Mouse (Mus musculus) cerebellum, adult 18-20 months (tissue): ENCODE measurements around the gene Cdh6.

ENCODE experiments used
- DNase-seq, 2 experiments: peaks; one replicate each; pipeline ENCODE4 v3.0.0; 2021

Cdh6 gene

DNA sequence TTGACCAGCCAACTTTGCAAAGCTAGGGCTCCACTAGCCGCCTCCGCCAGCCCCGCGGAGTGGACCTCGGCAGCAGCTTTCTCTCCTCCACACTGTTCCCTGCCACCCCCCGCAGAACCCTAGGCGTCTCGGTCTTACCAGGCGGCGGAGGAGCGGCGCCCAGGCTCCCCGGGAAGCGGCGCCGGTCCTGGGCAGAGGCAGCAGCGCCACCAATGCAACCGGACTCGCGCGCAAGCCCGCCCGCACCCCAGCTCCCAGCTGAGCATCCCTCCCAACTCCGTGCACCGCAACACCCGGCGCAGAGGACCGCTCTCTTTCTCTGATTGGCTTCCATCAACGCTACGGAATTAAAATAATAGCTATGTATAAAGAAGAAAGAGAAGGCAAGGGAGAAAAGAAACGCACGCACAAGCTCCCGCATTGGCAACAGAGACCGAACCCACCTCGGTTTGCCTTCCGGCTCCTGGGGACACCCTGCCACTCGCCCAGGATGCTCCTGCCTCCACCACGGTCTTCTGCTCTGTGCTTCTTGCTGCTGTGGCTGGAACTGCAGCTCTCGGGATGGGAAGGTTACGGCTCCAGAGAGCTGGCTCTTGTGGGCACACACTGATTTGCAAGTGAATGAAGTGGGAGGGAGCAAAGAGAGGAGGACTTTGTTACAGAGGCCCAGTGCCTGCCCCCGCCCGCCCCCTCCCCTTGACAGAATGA, at the start of gene Cdh6:
Cdh6 (minus strand) TSS at position 605 of the 708 bp plus-strand sequence.
- peak; percentile 10 to 39 for DNase-seq

GRCm38 (mm10) chr15:13219727-13220454, 46.4 kb upstream of the Cdh6 start:
- DNase-seq = no peak

GRCm38 (mm10) chr15:13217800-13218199, 44.3 kb upstream of the Cdh6 start:
- DNase-seq = no peak

DNA sequence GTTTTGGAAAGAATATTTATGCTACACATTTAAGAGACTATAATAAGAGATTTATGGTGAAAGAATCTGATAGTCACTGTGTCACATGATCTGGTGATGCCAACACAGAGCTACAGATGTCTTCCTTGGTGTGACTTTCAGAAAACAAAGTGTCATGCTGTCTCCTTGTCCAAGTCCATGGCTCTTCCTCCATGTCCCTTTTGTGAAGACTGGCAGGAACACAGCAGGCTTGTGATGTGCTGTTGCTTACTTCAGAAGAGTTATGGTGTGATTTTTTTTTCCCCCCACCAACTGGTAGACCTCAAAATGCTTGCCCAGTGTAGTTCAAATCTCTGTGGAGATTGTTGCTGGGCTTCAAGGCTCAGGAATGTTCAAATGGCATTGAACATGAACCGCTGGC, 43.7 kb upstream of the Cdh6 start:
- no peak for DNase-seq

- no peak for DNase-seq
Measured at GRCm38 (mm10) chr15:13212956-13213355, 39.5 kb upstream of the Cdh6 start.

GRCm38 (mm10) chr15:13212027-13212685, 38.7 kb upstream of the Cdh6 start:
- no peak for DNase-seq

- DNase-seq = no peak
Measured at GRCm38 (mm10) chr15:13210186-13210585, 36.7 kb upstream of the Cdh6 start.

GRCm38 (mm10) chr15:13208716-13209115, 35.2 kb upstream of the Cdh6 start:
- DNase-seq = no peak

- no peak for DNase-seq
Measured at GRCm38 (mm10) chr15:13196237-13196636, 22.8 kb upstream of the Cdh6 start.

DNA sequence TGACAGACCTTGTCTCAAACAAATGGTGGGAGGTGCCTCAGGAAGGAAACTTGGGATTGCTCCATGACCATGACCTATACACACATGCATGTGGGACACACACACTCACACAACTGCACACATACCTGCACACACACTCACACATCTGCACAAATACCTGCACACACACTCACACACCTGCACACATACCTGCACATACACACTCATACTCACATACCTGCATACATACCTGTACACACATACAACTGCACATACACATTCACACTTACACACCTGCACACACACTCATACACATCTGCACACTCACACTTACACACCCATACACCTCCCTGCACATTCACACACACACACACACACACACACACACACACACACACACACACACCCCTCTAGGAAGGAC, 20.6 kb upstream of the Cdh6 start:
- DNase-seq = no peak

DNA sequence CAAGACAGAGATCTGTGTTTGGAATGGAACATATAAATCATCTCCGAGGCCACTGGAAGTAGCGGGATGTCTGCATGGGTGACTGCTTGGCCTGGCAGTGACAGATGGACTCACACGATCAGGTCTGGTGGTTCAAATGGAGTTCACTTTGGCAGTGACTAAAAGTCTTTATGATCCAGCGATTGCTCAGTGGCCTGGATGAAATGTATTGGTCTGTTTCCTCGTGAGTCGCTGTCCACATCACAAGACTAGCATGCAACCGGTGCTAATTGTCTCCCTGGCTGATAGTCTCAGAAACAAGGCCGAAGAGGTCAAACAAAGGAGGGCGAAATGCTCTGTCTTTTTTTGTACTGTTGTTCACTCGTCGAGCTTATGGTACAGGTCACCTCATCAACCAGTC, 19.6 kb upstream of the Cdh6 start:
- DNase-seq = no peak

GRCm38 (mm10) chr15:13183661-13184060, 10.2 kb upstream of the Cdh6 start:
- DNase-seq = no peak

- no peak for DNase-seq
Measured at GRCm38 (mm10) chr15:13181430-13181829, 8.0 kb upstream of the Cdh6 start.

GRCm38 (mm10) chr15:13181014-13181413, 7.5 kb upstream of the Cdh6 start:
- DNase-seq = peak; percentile 6 to 9

DNA sequence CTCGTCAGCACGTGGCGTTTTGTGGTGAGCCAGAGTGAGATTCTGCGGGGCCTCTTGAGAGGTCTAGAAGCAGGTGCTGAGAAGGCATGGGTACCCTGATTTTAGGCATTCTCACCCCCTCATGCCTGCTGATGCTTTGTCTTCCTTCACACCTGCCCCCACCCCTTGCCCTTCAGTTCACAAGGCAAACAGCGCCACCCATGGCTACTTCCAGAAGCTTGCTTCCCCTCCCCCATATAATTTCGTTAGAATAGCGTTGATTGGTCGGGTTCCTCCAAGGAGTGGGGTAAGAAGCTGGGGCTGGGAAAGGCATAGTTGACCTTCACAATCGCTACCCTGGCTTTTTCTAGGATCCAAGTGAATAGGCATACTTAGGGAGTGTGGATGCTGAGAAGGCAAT, 2.5 kb upstream of the Cdh6 start:
- peak in 1 of 2 experiments; percentile 2 for DNase-seq

GRCm38 (mm10) chr15:13174618-13174980, 1.1 kb upstream of the Cdh6 start:
- DNase-seq = no peak

GRCm38 (mm10) chr15:13173840-13174617, 554 bp upstream of the Cdh6 start:
- DNase-seq = no peak

DNA sequence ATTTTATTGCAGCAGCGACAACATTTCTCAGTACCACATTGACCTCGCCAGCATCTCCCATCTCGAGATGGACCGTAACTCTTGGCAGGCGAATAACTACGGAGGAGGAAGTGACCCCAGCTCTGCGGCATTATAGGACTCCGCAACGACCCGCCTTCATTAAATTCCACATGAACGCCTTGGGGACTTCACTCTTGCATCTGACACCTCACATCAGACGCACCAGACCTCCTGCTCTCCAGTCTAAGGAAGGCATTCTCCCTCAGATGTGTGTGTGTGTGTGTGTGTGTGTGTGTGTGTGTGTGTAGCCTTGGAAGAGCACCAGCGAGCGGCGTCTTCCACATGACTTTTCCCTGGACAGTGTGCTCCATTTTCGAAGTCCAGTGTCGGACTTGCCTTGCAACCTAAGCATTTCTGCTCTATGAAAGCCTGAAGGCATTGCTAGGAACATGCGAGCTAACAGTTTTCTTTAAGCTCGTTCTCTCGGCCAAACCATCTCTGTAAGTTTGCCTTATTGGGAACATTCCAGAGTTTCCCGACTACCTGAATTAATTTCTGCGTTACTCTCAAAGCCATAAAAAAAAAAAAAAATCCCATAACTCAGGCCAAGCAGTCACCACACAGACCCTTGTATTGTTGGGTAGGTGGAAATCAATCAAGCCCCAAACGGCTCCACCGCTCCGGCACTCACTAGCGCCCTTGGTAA, 957 bp downstream of the Cdh6 start:
- DNase-seq = peak in 1 of 2 experiments; percentile 10

DNA sequence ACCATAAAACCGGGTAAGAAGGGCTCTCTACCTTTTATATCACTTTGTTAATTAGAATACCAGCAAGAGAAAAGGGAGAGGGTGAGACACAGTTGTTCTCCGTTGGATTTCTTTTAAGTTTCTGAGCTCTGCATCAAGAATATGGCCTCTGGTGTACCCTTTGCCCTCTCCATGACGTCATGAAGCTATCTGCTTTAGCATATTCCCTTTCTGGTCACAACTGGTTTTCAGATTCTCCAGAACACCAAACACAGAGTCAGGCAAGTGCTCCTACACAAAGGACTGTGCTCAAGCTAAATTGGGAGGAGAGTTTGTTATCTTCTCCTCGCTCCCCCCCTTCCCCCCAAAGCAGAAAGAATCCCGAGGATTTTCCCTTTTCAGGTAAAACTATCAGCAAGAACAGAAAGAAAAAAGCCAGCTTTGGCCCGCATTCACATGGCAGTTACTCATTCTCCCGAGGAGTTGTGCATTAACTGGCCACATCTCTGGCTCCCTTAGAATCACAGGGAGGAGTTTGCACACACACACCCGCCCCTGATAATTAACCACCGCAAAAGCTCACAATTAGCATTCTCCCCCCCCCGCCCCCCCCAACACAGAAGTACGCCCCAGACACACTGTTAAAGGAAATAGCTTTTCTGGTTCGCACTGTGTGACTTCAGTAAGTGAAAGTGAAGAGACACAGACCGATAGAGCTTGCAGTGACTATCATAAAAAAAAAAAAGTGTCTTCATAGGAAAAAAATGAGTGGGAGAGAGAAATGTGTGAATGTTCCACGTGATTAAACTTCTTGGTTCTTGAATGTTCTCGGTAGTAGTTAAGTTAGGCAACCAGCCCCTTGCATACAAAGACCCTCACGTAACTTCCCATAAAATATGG, 1.8 kb downstream of the Cdh6 start:
- DNase-seq = no peak

GRCm38 (mm10) chr15:13165094-13165885, 8.2 kb downstream of the Cdh6 start:
- DNase-seq = no peak

DNA sequence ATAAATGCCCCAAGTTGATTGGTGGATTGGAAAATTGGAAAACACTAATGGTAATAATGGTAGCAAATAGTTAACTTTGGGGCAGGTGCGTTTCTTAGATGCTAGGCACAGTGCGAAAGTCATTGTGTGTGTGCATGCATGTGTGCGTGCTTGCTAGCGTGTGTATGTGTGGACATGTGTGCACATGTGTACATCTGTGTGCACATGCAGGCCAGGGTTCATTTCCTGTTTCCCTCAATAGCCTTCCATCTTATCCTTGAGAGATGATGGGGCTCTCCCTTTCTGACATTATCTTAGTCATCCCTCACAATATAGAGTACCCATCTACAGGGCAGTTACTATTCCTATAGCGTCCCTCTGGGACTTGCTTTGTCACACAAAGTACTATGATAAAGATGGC, 17.7 kb downstream of the Cdh6 start:
- DNase-seq = no peak
